Mouse (Mus musculus) myocyte (in vitro differentiated cells): ENCODE measurements around the gene Sema4g.

Source experiments
- E2F4 ChIP-seq: IDR thresholded peaks from one replicate; pipeline ENCODE4 v1.6.1; 2011; ENCODE audit warnings: mild to moderate bottlenecking, control low read depth, moderate library complexity; ENCODE audit not compliant: insufficient read depth
- MAX ChIP-seq: IDR thresholded peaks from one replicate; pipeline ENCODE4 v1.6.1; 2011; ENCODE audit warnings: low read depth, mild to moderate bottlenecking, control low read depth
- MYOD1 ChIP-seq, 3 experiments: IDR thresholded peaks; one replicate each; pipeline ENCODE4 v1.6.1; 2011; ENCODE audit warnings: control low read depth in 2 of 3, low read depth in 2 of 3, mild to moderate bottlenecking in 2 of 3, moderate library complexity in 1 of 3; ENCODE audit not compliant: insufficient read length in 2 of 3, control insufficient read depth in 1 of 3
- POLR2A ChIP-seq: IDR thresholded peaks from one replicate; pipeline ENCODE4 v1.6.1; 2011; ENCODE audit warnings: low read depth, mild to moderate bottlenecking, control low read depth, moderate library complexity; ENCODE audit not compliant: insufficient read length
- POLR2AphosphoS2 ChIP-seq: IDR thresholded peaks from one replicate; pipeline ENCODE4 v1.6.1; 2011; ENCODE audit warnings: low read depth, control low read depth; ENCODE audit not compliant: insufficient read length
- TCF12 ChIP-seq: IDR thresholded peaks from one replicate; pipeline ENCODE4 v1.6.1; 2011; ENCODE audit warnings: mild to moderate bottlenecking, control low read depth; ENCODE audit not compliant: poor library complexity, insufficient read depth, severe bottlenecking
- USF1 ChIP-seq: IDR thresholded peaks from one replicate; pipeline ENCODE4 v1.6.1; 2011; ENCODE audit warnings: low read depth, mild to moderate bottlenecking, control low read depth, moderate library complexity

GRCm38 (mm10) chr19:45047417-45047934 is 58.6 kb downstream of the Sema4g start, which contains the start of gene Sfxn3:
- peak; percentile 43 for TF ChIP-seq POLR2A
- no peak for TF ChIP-seq TCF12
- TF ChIP-seq POLR2AphosphoS2: peak; percentile 49
- no peak for TF ChIP-seq MAX
- no peak for TF ChIP-seq USF1
- no peak for TF ChIP-seq MYOD1 (IDR thresholded peaks at IDR 0.05; ENCODE audit: control insufficient read depth in 1 of 3, insufficient read length in 2 of 3, low read depth in 2 of 3)
- TF ChIP-seq E2F4: no peak
